Mouse (Mus musculus) olfactory bulb, adult 2 months (tissue): ENCODE results near the gene Armc2. TPM values are rescaled to one million over a fixed set of nuclear protein-coding genes. Genes with fewer than 3 reads are reported as not detected.
A peak's percentile ranks its signal among the peaks of the same experiment; 100 is the strongest.

ENCODE experiments used
- H3K27ac ChIP-seq: fragments of 200-500 bp; 2 replicates; pipeline ENCODE4 v1.5.1; 2012; ENCODE audit warnings: low read depth, low read length; ENCODE audit not compliant: insufficient read depth
- H3K4me1 ChIP-seq: fragments of 200-500 bp; 2 replicates; pipeline ENCODE4 v1.6.1; 2012; ENCODE audit warnings: low read length; ENCODE audit not compliant: control insufficient read depth, insufficient read depth
- H3K4me3 ChIP-seq: fragments of 200-500 bp; 2 replicates; pipeline ENCODE4 v1.5.1; 2012; ENCODE audit warnings: mild to moderate bottlenecking, low read depth, low read length, moderate library complexity; ENCODE audit not compliant: insufficient read depth
- CTCF ChIP-seq: fragments of 200-500 bp; IDR thresholded peaks from 2 replicates; pipeline ENCODE4 v1.5.1; 2012; ENCODE audit warnings: low read depth, mild to moderate bottlenecking, low read length, moderate library complexity; ENCODE audit not compliant: insufficient read depth
- POLR2A ChIP-seq: fragments of 200-500 bp; IDR thresholded peaks from 2 replicates; pipeline ENCODE4 v1.6.1; 2012; ENCODE audit warnings: mild to moderate bottlenecking, low read depth, low read length, moderate library complexity; ENCODE audit not compliant: insufficient read depth
- WGBS: fragments of 180-500 bp; shearing (Covaris S2); methylation state at CpG from one replicate; pipeline ENCODE4 v1.1.7; 2018; 5-methylcytosine and 5-hydroxymethylcytosine counted together
- polyA plus RNA-seq: library from polyadenylated mRNA; stranded (reverse); fragments of >200 nt; gene quantifications from 2 replicates; pipeline ENCODE4 v1.2.4, GENCODE M21; 2012; ENCODE audit warnings: low replicate concordance; ENCODE audit not compliant: missing spikeins, insufficient read depth, insufficient read length

Gene Armc2
- polyA plus RNA-seq, 1 experiment, result not detected

- no peaks in the 10 kb centered on the region for H3K4me1 ChIP-seq
- WGBS, result 70% methylated on average over 13 of the region's 13 CpGs
- H3K4me3 ChIP-seq, result no peak overlapping the region
- H3K27ac ChIP-seq, result no peak overlapping the region
- no peak for TF ChIP-seq CTCF
- no peak for TF ChIP-seq POLR2A
Observed at GRCm38 (mm10) chr10:41990896-41991295, 27.3 kb downstream of the Armc2 start.

- H3K4me3 ChIP-seq, result no peak overlapping the region
- no peaks in the 10 kb centered on the region for H3K4me1 ChIP-seq
- H3K27ac ChIP-seq, result no peak overlapping the region
- 90% methylated on average over 3 of the region's 3 CpGs for WGBS
- no peak for TF ChIP-seq POLR2A
- no peak for TF ChIP-seq CTCF
Observed at GRCm38 (mm10) chr10:41988930-41989329, 29.3 kb downstream of the Armc2 start.

- H3K4me1 ChIP-seq, result no peaks in the 10 kb centered on the region
- H3K4me3 ChIP-seq, result no peak overlapping the region
- WGBS, result 90% methylated on average over 8 of the region's 8 CpGs
- no peak for TF ChIP-seq POLR2A
- no peak for TF ChIP-seq CTCF
- no peak overlapping the region for H3K27ac ChIP-seq
Observed at GRCm38 (mm10) chr10:41986126-41986525, 32.1 kb downstream of the Armc2 start.

GRCm38 (mm10) chr10:41984221-41984620 lies 34.0 kb downstream of the Armc2 start:
- H3K4me3 ChIP-seq, result no peak overlapping the region
- WGBS, result 89% methylated on average over 6 of the region's 6 CpGs
- H3K4me1 ChIP-seq, result no peaks in the 10 kb centered on the region
- no peak for TF ChIP-seq POLR2A
- TF ChIP-seq CTCF, result no peak
- H3K27ac ChIP-seq, result no peak overlapping the region

GRCm38 (mm10) chr10:41982821-41983220 lies 35.4 kb downstream of the Armc2 start:
- Histone ChIP-seq H3K27ac (no peak overlapping the region), H3K4me1 (no peaks in the 10 kb centered on the region), H3K4me3 (no peak overlapping the region)
- TF ChIP-seq CTCF (no peak), POLR2A (no peak)
- WGBS, result 76% methylated on average over 7 of the region's 7 CpGs

GRCm38 (mm10) chr10:41980772-41981383 lies 37.4 kb downstream of the Armc2 start:
- H3K27ac ChIP-seq, result no peak overlapping the region
- no peaks in the 10 kb centered on the region for H3K4me1 ChIP-seq
- peak; percentile 28; the same call in 1 of the 2 replicates for TF ChIP-seq CTCF
- no peak for TF ChIP-seq POLR2A
- 23% methylated on average over 6 of the region's 6 CpGs for WGBS
- H3K4me3 ChIP-seq, result no peak overlapping the region

- no peak for TF ChIP-seq POLR2A
- no peak for TF ChIP-seq CTCF
- no peak overlapping the region for H3K4me3 ChIP-seq
- 84% methylated on average over 7 of the region's 7 CpGs for WGBS
- H3K27ac ChIP-seq, result no peak overlapping the region
- no peaks in the 10 kb centered on the region for H3K4me1 ChIP-seq
Observed at GRCm38 (mm10) chr10:41978403-41979234, 39.6 kb downstream of the Armc2 start.

GRCm38 (mm10) chr10:41972676-41973075 lies 45.6 kb downstream of the Armc2 start:
- Histone ChIP-seq H3K27ac (no peak overlapping the region), H3K4me3 (no peak overlapping the region), H3K4me1 (no peaks in the 10 kb centered on the region)
- TF ChIP-seq CTCF (no peak), POLR2A (no peak)
- 81% methylated on average over 9 of the region's 9 CpGs for WGBS

GRCm38 (mm10) chr10:41967915-41968635 lies 50.2 kb downstream of the Armc2 start:
- no peaks in the 10 kb centered on the region for H3K4me1 ChIP-seq
- H3K4me3 ChIP-seq, result no peak overlapping the region
- no peak overlapping the region for H3K27ac ChIP-seq
- 78% methylated on average over 11 of the region's 11 CpGs for WGBS
- TF ChIP-seq CTCF (no peak), POLR2A (no peak)
